Mouse (Mus musculus) myocyte (in vitro differentiated cells): ENCODE results near the gene Mif.
"Not testable (repeated sequence)": the region's sequence is repeated elsewhere in the genome, so short reads cannot be mapped to it uniquely, and the experiment has no call there.

Experiments
- POLR2A ChIP-seq: IDR thresholded peaks from one replicate; pipeline ENCODE4 v1.6.1; 2011; ENCODE audit warnings: low read depth, mild to moderate bottlenecking, control low read depth, moderate library complexity; ENCODE audit not compliant: insufficient read length
- POLR2AphosphoS2 ChIP-seq: IDR thresholded peaks from one replicate; pipeline ENCODE4 v1.6.1; 2011; ENCODE audit warnings: low read depth, control low read depth; ENCODE audit not compliant: insufficient read length
- SRF ChIP-seq: IDR thresholded peaks from one replicate; pipeline ENCODE4 v1.6.1; 2011; ENCODE audit warnings: low read depth; ENCODE audit not compliant: control insufficient read depth, insufficient read length
- USF1 ChIP-seq: IDR thresholded peaks from one replicate; pipeline ENCODE4 v1.6.1; 2011; ENCODE audit warnings: low read depth, mild to moderate bottlenecking, control low read depth, moderate library complexity

- not testable (repeated sequence) for TF ChIP-seq POLR2A, SRF, USF1, POLR2AphosphoS2
Observed at GRCm38 (mm10) chr10:75843898-75844297, 16.1 kb downstream of the Mif start.
